Mouse (Mus musculus): Measurements from ENCODE around the gene Nrf1.

- TF ChIP-seq CTCF (IDR thresholded peaks at IDR 0.05; ENCODE audit: low read depth), result no peak
- no peak for TF ChIP-seq EP300 (IDR thresholded peaks at IDR 0.05; ENCODE audit: low read depth)
Observed at GRCm38 (mm10) chr6:30121152-30121551, 73.4 kb downstream of the Nrf1 start.
